Mouse (Mus musculus) stomach, postnatal 0 days (tissue): ENCODE results near the gene Armc6. TPM values are rescaled to one million over a fixed set of nuclear protein-coding genes. Genes with fewer than 3 reads are reported as not detected.

Experiments
- ATAC-seq: fragments of 200-750 bp; cut with Nextera tagmentation; 2 replicates; pipeline ENCODE4 v1.8.0; 2017; ENCODE audit not compliant: low FRiP score, low TSS enrichment
- DNase-seq: peaks from one replicate; pipeline ENCODE4 v3.0.0-alpha.2; 2016; ENCODE audit warnings: low spot score
- H3K27ac ChIP-seq: fragments of 300-500 bp; sonication (generic); replicated peaks from 2 replicates; pipeline ENCODE4 v1.5.1; 2014; ENCODE audit warnings: mild to moderate bottlenecking, control low read depth
- H3K27me3 ChIP-seq: fragments of 300-500 bp; sonication (generic); 2 replicates; pipeline ENCODE4 v1.6.1; 2014; ENCODE audit warnings: low read length; ENCODE audit not compliant: control insufficient read depth, insufficient read depth
- H3K36me3 ChIP-seq: fragments of 300-500 bp; sonication (generic); 2 replicates; pipeline ENCODE4 v1.6.1; 2014; ENCODE audit warnings: low read length, mixed read lengths; ENCODE audit not compliant: control insufficient read depth, insufficient read depth
- H3K4me1 ChIP-seq: fragments of 300-500 bp; sonication (generic); replicated peaks from 2 replicates; pipeline ENCODE4 v1.6.1; 2014; ENCODE audit warnings: antibody characterized with exemption; ENCODE audit not compliant: control insufficient read depth, insufficient read depth
- H3K4me2 ChIP-seq: fragments of 300-500 bp; sonication (generic); replicated peaks from 2 replicates; pipeline ENCODE4 v1.6.1; 2014; ENCODE audit warnings: low read depth, mild to moderate bottlenecking, control low read depth, moderate library complexity
- H3K4me3 ChIP-seq: fragments of 300-500 bp; sonication (generic); 2 replicates; pipeline ENCODE4 v1.5.1; 2014; ENCODE audit warnings: low read depth, low read length, control low read depth
- H3K9ac ChIP-seq: fragments of 300-500 bp; sonication (generic); 2 replicates; pipeline ENCODE4 v1.6.1; 2014; ENCODE audit warnings: mild to moderate bottlenecking, low read length, control low read depth, mixed read lengths
- H3K9me3 ChIP-seq: fragments of 300-500 bp; sonication (generic); 2 replicates; pipeline ENCODE4 v1.6.1; 2016; ENCODE audit warnings: low read length; ENCODE audit not compliant: control insufficient read depth
- CTCF ChIP-seq: IDR thresholded peaks from 2 replicates; pipeline ENCODE4 v1.5.1; 2016; ENCODE audit warnings: antibody characterized with exemption, low read depth, mild to moderate bottlenecking, moderate library complexity
- EP300 ChIP-seq: optimal IDR thresholded peaks from 2 replicates; pipeline ENCODE3; 2016; ENCODE audit warnings: antibody characterized with exemption
- WGBS: fragments of 180-500 bp; shearing (Covaris S2); extraction: QIAGEN DNeasy Blood & Tissue Kit; methylation state at CpG from one replicate; pipeline ENCODE4 v1.1.7; 2014; 5-methylcytosine and 5-hydroxymethylcytosine counted together
- polyA plus RNA-seq: library from polyadenylated mRNA; unstranded; fragments of >200 nt; fragmentation: Nextera tagmentation; extraction: Ambion mirVana; gene quantifications from 2 replicates; pipeline ENCODE4 v1.2.1, GENCODE M21; 2015

Gene Armc6
- 11.9 and 12.9 TPM in 2 replicates for polyA plus RNA-seq

GRCm38 (mm10) chr8:70234080-70234780 is at the start of gene Armc6, which contains the start of gene Sugp2:
TSS of gene Armc6 (minus strand) at chr8:70234466.
TSS of gene Sugp2 (plus strand) at chr8:70234226.
- peak within 1 kb of the TSS; percentile 75 for H3K4me3 ChIP-seq
- peak within 1 kb of the TSS; percentile 86 for H3K4me2 ChIP-seq
- peak within 1 kb of the TSS; percentile 95 for H3K27ac ChIP-seq
- ATAC-seq = peak; percentile 96
- peaks cover 5% of the 10 kb centered on the region; the same call in 1 of the 2 replicates for H3K4me1 ChIP-seq
- TF ChIP-seq CTCF (peak; percentile 18; the same call in 1 of the 2 replicates), EP300 (no peak)
- 0 out of 2 replicates have a peak, but pooled peaks cover 7% of the 10 kb centered on the region for H3K36me3 ChIP-seq
- no peaks in the 10 kb centered on the region for H3K9me3 ChIP-seq
- peak within 1 kb of the TSS; percentile 82 for H3K9ac ChIP-seq
- WGBS = under 1% methylated on average over 67 of the region's 67 CpGs
- no peaks in the 10 kb centered on the region for H3K27me3 ChIP-seq
- DNase-seq = peak; percentile 96

DNA sequence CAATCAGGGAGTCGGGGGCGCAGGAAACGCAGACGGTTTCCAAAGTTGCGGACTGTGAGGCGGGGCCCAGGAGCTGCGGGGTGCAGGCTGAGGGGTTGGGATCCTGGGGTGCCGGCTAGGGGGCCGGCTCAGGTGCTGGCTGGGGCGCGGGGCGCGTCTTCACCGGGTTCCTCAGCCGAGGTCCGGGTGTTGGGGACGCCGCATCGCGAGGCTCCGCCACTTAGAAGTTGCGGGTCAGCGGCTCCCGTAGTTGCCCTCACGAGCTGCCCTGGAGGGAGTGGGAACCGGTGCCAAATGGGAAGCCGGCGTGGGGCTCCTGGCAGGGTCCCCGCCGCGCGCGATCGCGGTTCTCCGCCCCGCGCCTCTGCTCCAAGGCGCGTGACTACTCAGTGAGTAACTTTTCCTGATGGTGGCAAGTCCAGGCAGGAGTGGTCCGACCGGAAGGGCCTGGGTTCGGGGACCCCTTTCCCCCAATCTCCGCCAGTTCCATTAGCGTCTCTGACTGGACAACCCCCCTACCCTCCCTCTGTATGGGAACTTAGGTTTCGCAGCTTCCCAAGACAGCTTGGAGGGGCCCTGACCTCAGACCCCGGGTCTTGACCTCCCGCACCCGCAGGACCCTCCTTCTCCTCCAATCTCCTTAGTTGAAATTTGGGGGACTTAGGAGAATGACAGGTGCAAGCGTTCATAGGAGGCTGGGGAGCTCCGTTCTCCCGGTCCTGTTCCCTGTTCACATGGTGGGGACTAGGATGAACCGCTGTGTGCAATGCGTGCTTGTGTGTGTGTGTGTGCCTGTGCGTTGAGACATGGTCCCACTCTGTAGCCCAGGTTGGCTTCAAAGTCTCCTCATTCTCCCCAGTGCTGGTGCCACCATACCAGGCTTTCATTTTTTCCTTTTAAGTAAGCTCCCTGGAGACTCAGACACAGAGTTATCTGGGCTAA is 49.1 kb upstream of the Armc6 start:
- Histone ChIP-seq H3K36me3 (peaks cover 3% of the 10 kb centered on the region; the same call in 1 of the 2 replicates), H3K9ac (peak overlapping the region; percentile 90), H3K9me3 (no peaks in the 10 kb centered on the region), H3K4me1 (no peaks in the 10 kb centered on the region), H3K4me3 (peak overlapping the region; percentile 88), H3K27ac (peak overlapping the region; percentile 82), H3K4me2 (peak overlapping the region; percentile 94), H3K27me3 (no peaks in the 10 kb centered on the region)
- 1% methylated on average over 55 of the region's 55 CpGs for WGBS
- DNase-seq = peak; percentile 46
- no peak for TF ChIP-seq EP300
- TF ChIP-seq CTCF = no peak
- peak; percentile 50 for ATAC-seq

DNA sequence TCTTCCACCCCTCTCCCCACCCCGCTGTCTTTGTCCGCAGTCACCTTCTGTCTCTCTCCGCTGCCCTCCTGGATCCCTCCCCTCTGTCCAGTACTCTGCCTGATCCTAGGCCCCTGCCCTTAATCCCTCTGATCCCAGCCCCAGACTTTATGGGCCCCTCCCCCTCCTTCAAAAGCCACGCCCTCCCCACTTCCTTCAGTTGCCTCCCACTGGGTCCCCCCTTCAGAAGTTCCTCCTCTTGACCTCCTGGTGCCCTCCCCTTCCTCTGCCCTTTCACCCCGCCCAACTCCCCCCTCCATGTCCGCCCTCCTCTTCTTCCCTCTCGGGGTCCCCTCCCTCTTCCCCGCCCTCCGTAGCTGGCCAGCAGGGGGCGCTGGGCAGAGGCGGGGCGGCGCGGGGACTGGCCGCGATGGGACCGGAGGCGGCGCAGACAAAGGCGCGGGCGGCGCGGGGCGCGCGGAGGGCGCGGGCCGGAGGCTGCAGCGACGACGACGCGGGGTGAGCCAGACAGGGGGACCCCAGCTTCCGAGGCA is 48.4 kb upstream of the Armc6 start, which contains the start of gene Homer3:
TSS of gene Homer3 (plus strand) at position 225 of the 533 bp plus-strand sequence.
- ATAC-seq (peak; percentile 85), DNase-seq (peak; percentile 86)
- peak within 1 kb of the TSS; percentile 82 for H3K27ac ChIP-seq
- peak within 1 kb of the TSS; percentile 88 for H3K4me3 ChIP-seq
- peak within 1 kb of the TSS; percentile 90 for H3K9ac ChIP-seq
- peaks cover 3% of the 10 kb centered on the region; the same call in 1 of the 2 replicates for H3K36me3 ChIP-seq
- H3K4me2 ChIP-seq = peak within 1 kb of the TSS; percentile 94
- TF ChIP-seq CTCF (peak; percentile 89), EP300 (no peak)
- no peaks in the 10 kb centered on the region for H3K9me3 ChIP-seq
- H3K27me3 ChIP-seq = no peaks in the 10 kb centered on the region
- WGBS = 2% methylated on average over 34 of the region's 36 CpGs
- H3K4me1 ChIP-seq = no peaks in the 10 kb centered on the region

GRCm38 (mm10) chr8:70281001-70281400 is 46.7 kb upstream of the Armc6 start:
- no peak overlapping the region for H3K4me2 ChIP-seq
- H3K36me3 ChIP-seq = peaks cover 1% of the 10 kb centered on the region; the same call in 1 of the 2 replicates
- no peaks in the 10 kb centered on the region for H3K9me3 ChIP-seq
- DNase-seq (no peak), ATAC-seq (no peak)
- H3K9ac ChIP-seq = no peak overlapping the region
- H3K27ac ChIP-seq = no peak overlapping the region
- H3K4me1 ChIP-seq = no peaks in the 10 kb centered on the region
- H3K4me3 ChIP-seq = no peak overlapping the region
- H3K27me3 ChIP-seq = no peaks in the 10 kb centered on the region
- no peak for TF ChIP-seq EP300
- no peak for TF ChIP-seq CTCF
- WGBS = 39% methylated on average over 3 of the region's 3 CpGs

DNA sequence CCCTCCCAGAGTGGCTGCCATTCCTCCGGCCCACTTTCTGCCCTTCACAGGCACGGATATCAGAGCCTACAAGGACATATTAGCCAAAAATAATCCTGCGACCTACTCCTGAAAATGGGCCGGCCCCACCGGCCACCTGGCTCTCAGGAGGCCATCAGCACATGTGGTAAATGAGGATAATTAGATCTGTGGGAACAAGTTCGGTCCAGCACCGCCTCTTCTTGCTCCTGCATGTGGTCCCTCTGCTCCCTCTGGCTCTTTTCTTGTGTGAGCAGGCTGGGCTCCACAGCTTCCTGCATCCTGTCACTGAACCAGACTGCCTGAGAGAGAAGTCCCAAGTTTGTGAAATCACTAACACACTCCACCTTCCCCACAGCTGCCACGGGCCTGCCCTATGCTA is 45.0 kb upstream of the Armc6 start:
- Histone ChIP-seq H3K9ac (no peak overlapping the region), H3K36me3 (no peaks in the 10 kb centered on the region), H3K9me3 (no peaks in the 10 kb centered on the region), H3K4me2 (no peak overlapping the region), H3K4me3 (no peak overlapping the region), H3K27ac (no peak overlapping the region), H3K27me3 (no peaks in the 10 kb centered on the region), H3K4me1 (no peaks in the 10 kb centered on the region)
- WGBS = 70% methylated on average over 8 of the region's 8 CpGs
- no peak for ATAC-seq
- DNase-seq = no peak
- TF ChIP-seq EP300 (no peak), CTCF (no peak)
